Mouse (Mus musculus): Measurements from ENCODE around the gene Cep131. TPM values are rescaled to one million over a fixed set of nuclear protein-coding genes. Genes with fewer than 3 reads are reported as not detected.
A peak's percentile ranks its signal among the peaks of the same experiment; 100 is the strongest.

The Cep131 gene
- polyA plus RNA-seq (2014; fragmentation: Nextera tagmentation; extraction: Ambion mirVana), result 19.9 and 28.1 TPM in 2 replicates

DNA sequence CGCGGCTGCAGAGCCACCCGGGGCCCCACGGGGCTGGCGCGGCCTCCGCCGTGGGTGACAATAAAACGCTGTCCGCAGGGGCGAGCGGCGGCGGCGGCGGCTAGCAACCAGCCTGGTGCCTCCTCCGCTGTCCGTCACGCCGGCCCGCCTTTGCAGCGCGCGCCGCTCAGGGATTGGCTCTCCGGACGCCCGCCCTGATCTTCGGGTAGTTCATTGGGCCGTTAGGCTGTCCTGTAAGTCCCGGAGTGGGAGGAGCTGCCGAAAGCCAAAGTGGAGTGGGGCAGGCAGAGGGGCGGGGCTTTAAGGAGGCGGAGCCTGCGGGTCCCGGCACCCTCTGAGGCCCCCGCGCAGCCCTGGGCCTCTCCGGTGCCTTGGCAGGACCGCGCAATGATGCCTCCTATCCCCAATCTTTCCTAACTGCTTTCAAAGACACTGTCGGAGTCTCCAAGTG lies at the start of gene Cep131:
Cep131 (minus strand) TSS at position 126 of the 451 bp plus-strand sequence.
- Histone ChIP-seq H3K36me3 (ENCODE audit: control insufficient read depth, insufficient read depth, low read length) (peaks cover 23% of the 10 kb centered on the region), H3K27me3 (ENCODE audit: control insufficient read depth, insufficient read depth, low read length) (no peaks in the 10 kb centered on the region), H3K4me3 (ENCODE audit: low read length) (peak within 1 kb of the TSS; percentile 75), H3K9me3 (ENCODE audit: control insufficient read depth, low read length) (no peaks in the 10 kb centered on the region), H3K4me1 (ENCODE audit: control insufficient read depth, insufficient read depth, low read length) (peaks cover 9% of the 10 kb centered on the region), H3K9ac (ENCODE audit: low read depth, low read length) (peak within 1 kb of the TSS; percentile 90), H3K27ac (ENCODE audit: low read depth, low read length) (peak within 1 kb of the TSS; percentile 25; the same call in 1 of the 2 replicates), H3K4me2 (replicated peaks; ENCODE audit: low read depth, low read length) (peak within 1 kb of the TSS; percentile 91)
- peak; percentile 98 for ATAC-seq (ENCODE audit: low FRiP score, low TSS enrichment)
- WGBS, result under 1% methylated on average over 42 of the region's 42 CpGs

- H3K27ac ChIP-seq (ENCODE audit: low read depth, low read length), result no peak overlapping the region
- H3K36me3 ChIP-seq (ENCODE audit: control insufficient read depth, insufficient read depth, low read length), result peaks cover 28% of the 10 kb centered on the region
- no peak overlapping the region for H3K9ac ChIP-seq (ENCODE audit: low read depth, low read length)
- H3K27me3 ChIP-seq (ENCODE audit: control insufficient read depth, insufficient read depth, low read length), result no peaks in the 10 kb centered on the region
- H3K9me3 ChIP-seq (ENCODE audit: control insufficient read depth, low read length), result no peaks in the 10 kb centered on the region
- WGBS, result 89% methylated on average over 8 of the region's 8 CpGs
- no peak overlapping the region for H3K4me2 ChIP-seq (replicated peaks; ENCODE audit: low read depth, low read length)
- H3K4me3 ChIP-seq (ENCODE audit: low read length), result no peak overlapping the region
- peaks cover 10% of the 10 kb centered on the region for H3K4me1 ChIP-seq (ENCODE audit: control insufficient read depth, insufficient read depth, low read length)
- no peak for ATAC-seq (ENCODE audit: low FRiP score, low TSS enrichment)
Observed at GRCm38 (mm10) chr11:120136195-120136594, 49.6 kb upstream of the Cep131 start.

- no peak overlapping the region for H3K9ac ChIP-seq (ENCODE audit: low read depth, low read length)
- no peak overlapping the region for H3K4me3 ChIP-seq (ENCODE audit: low read length)
- no peak for ATAC-seq (ENCODE audit: low FRiP score, low TSS enrichment)
- H3K9me3 ChIP-seq (ENCODE audit: control insufficient read depth, low read length), result no peaks in the 10 kb centered on the region
- H3K4me2 ChIP-seq (replicated peaks; ENCODE audit: low read depth, low read length), result no peak overlapping the region
- no peaks in the 10 kb centered on the region for H3K27me3 ChIP-seq (ENCODE audit: control insufficient read depth, insufficient read depth, low read length)
- H3K4me1 ChIP-seq (ENCODE audit: control insufficient read depth, insufficient read depth, low read length), result peaks cover 10% of the 10 kb centered on the region
- H3K27ac ChIP-seq (ENCODE audit: low read depth, low read length), result no peak overlapping the region
- 90% methylated on average over 9 of the region's 9 CpGs for WGBS
- H3K36me3 ChIP-seq (ENCODE audit: control insufficient read depth, insufficient read depth, low read length), result peaks cover 36% of the 10 kb centered on the region
Observed at GRCm38 (mm10) chr11:120134847-120135530, 48.4 kb upstream of the Cep131 start.

GRCm38 (mm10) chr11:120134148-120134547 lies 47.5 kb upstream of the Cep131 start:
- 93% methylated on average over 5 of the region's 5 CpGs for WGBS
- Histone ChIP-seq H3K4me3 (ENCODE audit: low read length) (no peak overlapping the region), H3K9ac (ENCODE audit: low read depth, low read length) (no peak overlapping the region), H3K4me2 (replicated peaks; ENCODE audit: low read depth, low read length) (no peak overlapping the region), H3K36me3 (ENCODE audit: control insufficient read depth, insufficient read depth, low read length) (peaks cover 41% of the 10 kb centered on the region), H3K27ac (ENCODE audit: low read depth, low read length) (no peak overlapping the region), H3K4me1 (ENCODE audit: control insufficient read depth, insufficient read depth, low read length) (peaks cover 10% of the 10 kb centered on the region), H3K9me3 (ENCODE audit: control insufficient read depth, low read length) (no peaks in the 10 kb centered on the region), H3K27me3 (ENCODE audit: control insufficient read depth, insufficient read depth, low read length) (no peaks in the 10 kb centered on the region)
- ATAC-seq (ENCODE audit: low FRiP score, low TSS enrichment), result no peak

DNA sequence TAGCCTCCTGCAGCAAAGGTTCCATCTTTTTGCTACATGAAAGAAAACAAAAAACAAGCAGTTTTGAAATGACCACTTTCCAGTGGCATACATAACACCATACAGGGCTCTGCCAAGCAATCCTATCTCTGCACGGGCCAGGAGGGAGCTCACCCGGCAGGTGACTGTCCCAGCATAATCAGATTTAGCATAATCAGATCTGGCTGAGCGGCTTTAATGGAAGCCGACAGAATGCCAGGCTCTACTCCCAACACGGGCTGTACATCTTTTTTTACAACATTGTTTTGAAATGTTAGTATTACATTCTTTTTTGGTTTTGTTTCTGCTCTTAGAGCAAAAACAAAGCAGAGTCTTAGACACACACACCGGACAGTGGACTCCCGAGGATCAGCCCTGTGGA lies 42.7 kb upstream of the Cep131 start:
- no peak overlapping the region for H3K4me3 ChIP-seq (ENCODE audit: low read length)
- peaks cover 60% of the 10 kb centered on the region for H3K36me3 ChIP-seq (ENCODE audit: control insufficient read depth, insufficient read depth, low read length)
- no peaks in the 10 kb centered on the region for H3K4me1 ChIP-seq (ENCODE audit: control insufficient read depth, insufficient read depth, low read length)
- H3K4me2 ChIP-seq (replicated peaks; ENCODE audit: low read depth, low read length), result no peak overlapping the region
- no peak for ATAC-seq (ENCODE audit: low FRiP score, low TSS enrichment)
- no peaks in the 10 kb centered on the region for H3K27me3 ChIP-seq (ENCODE audit: control insufficient read depth, insufficient read depth, low read length)
- H3K9ac ChIP-seq (ENCODE audit: low read depth, low read length), result no peak overlapping the region
- 77% methylated on average over 7 of the region's 7 CpGs for WGBS
- H3K27ac ChIP-seq (ENCODE audit: low read depth, low read length), result no peak overlapping the region
- no peaks in the 10 kb centered on the region for H3K9me3 ChIP-seq (ENCODE audit: control insufficient read depth, low read length)

GRCm38 (mm10) chr11:120126845-120127244 lies 40.2 kb upstream of the Cep131 start:
- Histone ChIP-seq H3K4me1 (ENCODE audit: control insufficient read depth, insufficient read depth, low read length) (no peaks in the 10 kb centered on the region), H3K4me3 (ENCODE audit: low read length) (no peak overlapping the region), H3K4me2 (replicated peaks; ENCODE audit: low read depth, low read length) (no peak overlapping the region), H3K36me3 (ENCODE audit: control insufficient read depth, insufficient read depth, low read length) (peaks cover 51% of the 10 kb centered on the region), H3K27me3 (ENCODE audit: control insufficient read depth, insufficient read depth, low read length) (no peaks in the 10 kb centered on the region), H3K27ac (ENCODE audit: low read depth, low read length) (no peak overlapping the region), H3K9ac (ENCODE audit: low read depth, low read length) (no peak overlapping the region), H3K9me3 (ENCODE audit: control insufficient read depth, low read length) (no peaks in the 10 kb centered on the region)
- WGBS, result 82% methylated on average over 2 of the region's 2 CpGs
- ATAC-seq (ENCODE audit: low FRiP score, low TSS enrichment), result no peak

- ATAC-seq (ENCODE audit: low FRiP score, low TSS enrichment), result no peak
- Histone ChIP-seq H3K4me2 (replicated peaks; ENCODE audit: low read depth, low read length) (no peak overlapping the region), H3K9ac (ENCODE audit: low read depth, low read length) (no peak overlapping the region), H3K4me1 (ENCODE audit: control insufficient read depth, insufficient read depth, low read length) (no peaks in the 10 kb centered on the region), H3K36me3 (ENCODE audit: control insufficient read depth, insufficient read depth, low read length) (peaks cover 24% of the 10 kb centered on the region), H3K27me3 (ENCODE audit: control insufficient read depth, insufficient read depth, low read length) (no peaks in the 10 kb centered on the region), H3K27ac (ENCODE audit: low read depth, low read length) (no peak overlapping the region), H3K9me3 (ENCODE audit: control insufficient read depth, low read length) (no peaks in the 10 kb centered on the region), H3K4me3 (ENCODE audit: low read length) (no peak overlapping the region)
- WGBS, result 80% methylated on average over 12 of the region's 12 CpGs
Observed at GRCm38 (mm10) chr11:120122126-120122525, 35.5 kb upstream of the Cep131 start.

- Histone ChIP-seq H3K36me3 (ENCODE audit: control insufficient read depth, insufficient read depth, low read length) (peaks cover 28% of the 10 kb centered on the region), H3K4me1 (ENCODE audit: control insufficient read depth, insufficient read depth, low read length) (no peaks in the 10 kb centered on the region), H3K27ac (ENCODE audit: low read depth, low read length) (no peak overlapping the region)
Observed at GRCm38 (mm10) chr11:120120642-120121420, 34.2 kb upstream of the Cep131 start.

More at GRCm38 (mm10) chr11:120120642-120121420, 34.2 kb upstream of the Cep131 start:
- Histone ChIP-seq H3K9me3 (ENCODE audit: control insufficient read depth, low read length) (no peaks in the 10 kb centered on the region), H3K4me3 (ENCODE audit: low read length) (no peak overlapping the region), H3K4me2 (replicated peaks; ENCODE audit: low read depth, low read length) (no peak overlapping the region), H3K9ac (ENCODE audit: low read depth, low read length) (no peak overlapping the region), H3K27me3 (ENCODE audit: control insufficient read depth, insufficient read depth, low read length) (no peaks in the 10 kb centered on the region)
- no peak for ATAC-seq (ENCODE audit: low FRiP score, low TSS enrichment)
- WGBS, result 80% methylated on average over 17 of the region's 17 CpGs
